Comparison of ENCODE assay signal across 24 mouse cellular contexts in the genomic region with DNA sequence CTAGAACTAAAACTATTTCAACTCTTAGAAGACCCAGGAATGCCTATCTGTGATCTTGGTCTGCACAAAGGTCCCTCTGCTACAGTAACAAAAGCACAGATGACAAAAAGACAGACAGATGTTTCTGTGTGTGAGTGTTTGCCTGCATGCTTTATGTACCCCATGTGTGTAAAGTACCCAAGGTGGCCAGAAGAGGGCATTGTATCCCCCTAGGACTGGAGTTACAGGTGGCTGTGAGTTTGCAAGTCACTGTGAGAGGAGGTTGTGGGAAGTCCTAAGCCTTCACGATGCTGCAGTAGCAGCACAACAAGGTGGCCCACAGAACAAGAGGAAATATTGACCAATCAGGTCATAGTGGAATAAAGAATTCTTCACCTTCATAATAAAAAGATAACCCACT.
DNase-seq lines count a peak whose midpoint lies in the region; ATAC-seq and TF ChIP-seq lines count a peak whose summit lies in the region.
"Had no signal": no experiment of that assay in that cellular context is flagged by ENCODE, and none has a peak within 500 bp of the region (broad histone marks: within the 10 kb centered on the region; RNA-seq: fewer than 3 reads in every experiment).

No protein-coding gene starts in this region.

- H3K9me3 ChIP-seq in lung, embryonic 14.5 days (ENCODE audit: low read depth, low read length) = no peaks in the 10 kb centered on the region
- no peaks in the 10 kb centered on the region for H3K9me3 ChIP-seq in MEL (replicated peaks; ENCODE audit: insufficient read depth, low read length)
- no peaks in the 10 kb centered on the region; the same call in 1 of the 2 replicates for H3K9me3 ChIP-seq in forebrain, embryonic 11.5 days (ENCODE audit: control insufficient read depth, low read length)
- H3K9me3 ChIP-seq: embryonic facial prominence, embryonic 15.5 days; forebrain, embryonic 13.5 days; kidney, embryonic 15.5 days; neural tube, embryonic 13.5 days had no signal

- TF ChIP-seq RAD21 in MEL (IDR thresholded peaks at IDR 0.05; ENCODE audit: low read depth, low read length) = no peak

- H3K4me2 ChIP-seq in lung, embryonic 14.5 days = no peak overlapping the region
- H3K4me2 ChIP-seq in forebrain, embryonic 11.5 days (ENCODE audit: low read depth, low read length, severe bottlenecking) = no peak overlapping the region
- H3K4me2 ChIP-seq: embryonic facial prominence, embryonic 15.5 days; forebrain, embryonic 13.5 days; kidney, embryonic 15.5 days; midbrain, embryonic 11.5 days; neural tube, embryonic 13.5 days had no signal

- TF ChIP-seq POLR2A in kidney, adult 2 months (IDR thresholded peaks at IDR 0.05; ENCODE audit: low read depth, low read length) = no peak
- TF ChIP-seq POLR2A in MEL (IDR thresholded peaks at IDR 0.05; ENCODE audit: control insufficient read depth in 1 of 2, insufficient read depth in 1 of 2, low read depth in 1 of 2, low read length in 2 of 2, poor library complexity in 1 of 2) = no peak

- H3K36me3 ChIP-seq in kidney, adult 2 months (ENCODE audit: control insufficient read depth, insufficient read depth, low read length) = no peaks in the 10 kb centered on the region; the same call in 1 of the 2 replicates
- peaks cover 10% of the 10 kb centered on the region; the same call in 1 of the 2 replicates for H3K36me3 ChIP-seq in lung, embryonic 14.5 days (ENCODE audit: insufficient read depth)
- H3K36me3 ChIP-seq in MEL (ENCODE audit: control insufficient read depth in 1 of 2, insufficient read depth in 2 of 2, low read length in 2 of 2) = no peaks in the 10 kb centered on the region
- H3K36me3 ChIP-seq in forebrain, embryonic 11.5 days (ENCODE audit: control insufficient read depth, insufficient read depth, low read length) = no peaks in the 10 kb centered on the region
- H3K36me3 ChIP-seq: embryonic facial prominence, embryonic 15.5 days; neural tube, embryonic 13.5 days had no signal

- no peak for ATAC-seq in lung, embryonic 14.5 days (ENCODE audit: insufficient read depth)
- no peak for ATAC-seq in forebrain, embryonic 11.5 days (replicated peaks; ENCODE audit: low FRiP score)
- ATAC-seq in activated CD4-positive, CD25-positive, alpha-beta regulatory T cell, adult 4 months = no peak
- ATAC-seq: CD4-positive, CD25-positive, alpha-beta regulatory T cell, adult 4 months; forebrain, embryonic 13.5 days had no signal

- no peaks in the 10 kb centered on the region for H3K79me2 ChIP-seq in MEL (ENCODE audit: control insufficient read depth, insufficient read depth, low read length, poor library complexity)

- H3K9ac ChIP-seq in lung, embryonic 14.5 days = no peak overlapping the region
- no peak overlapping the region for H3K9ac ChIP-seq in MEL (ENCODE audit: control insufficient read depth, low read depth, low read length, poor library complexity, severe bottlenecking)
- no peak overlapping the region for H3K9ac ChIP-seq in forebrain, embryonic 11.5 days (ENCODE audit: low read length)
- H3K9ac ChIP-seq: embryonic facial prominence, embryonic 15.5 days; forebrain, embryonic 13.5 days; kidney, embryonic 15.5 days; neural tube, embryonic 13.5 days had no signal

- H3K4me3 ChIP-seq in kidney, adult 2 months (ENCODE audit: insufficient read depth, low read depth, low read length) = no peak overlapping the region
- no peak overlapping the region for H3K4me3 ChIP-seq in lung, embryonic 14.5 days (ENCODE audit: low read depth, low read length)
- H3K4me3 ChIP-seq in MEL (ENCODE audit: control insufficient read depth in 1 of 2, insufficient read depth in 1 of 2, low read depth in 2 of 2, low read length in 2 of 2) = no peak overlapping the region
- no peak overlapping the region for H3K4me3 ChIP-seq in forebrain, embryonic 11.5 days (ENCODE audit: low read depth, low read length)
- H3K4me3 ChIP-seq: embryonic facial prominence, embryonic 10.5 days; embryonic facial prominence, embryonic 15.5 days; forebrain, embryonic 13.5 days; kidney, embryonic 15.5 days; neural tube, embryonic 13.5 days had no signal

- no peak for TF ChIP-seq EP300 in MEL (IDR thresholded peaks at IDR 0.05; ENCODE audit: low read depth in 1 of 2, low read length in 2 of 2)

- WGBS in kidney, adult 2 months = 92% methylated on average over 1 of the region's 1 CpGs
- WGBS in lung, embryonic 14.5 days = 82% methylated on average over 1 of the region's 1 CpGs
- WGBS in forebrain, embryonic 11.5 days = 100% methylated on average over 1 of the region's 1 CpGs

- TF ChIP-seq CTCF in kidney, adult 2 months (conservative IDR thresholded peaks at IDR 0.05; ENCODE audit: insufficient read depth, insufficient read length, low read depth, low read length) = 0 out of 2 replicates have a peak, but pooled peaks have one; percentile 11
- peak; percentile 17; the same call in 1 of the 2 replicates for TF ChIP-seq CTCF in lung, embryonic 14.5 days (IDR thresholded peaks at IDR 0.05; ENCODE audit: low read depth)
- peak in 1 of 3 experiments; percentile 18; a peak in 2 of 6 replicates for TF ChIP-seq CTCF in MEL (IDR thresholded peaks at IDR 0.05 in 2 of 3, conservative IDR thresholded peaks at IDR 0.05 in 1 of 3; ENCODE audit: control insufficient read depth in 1 of 3, insufficient read depth in 1 of 3, low read depth in 2 of 3, low read length in 3 of 3, poor library complexity in 1 of 3, severe bottlenecking in 1 of 3)

- DNase-seq in kidney, adult 2 months = no peak
- no peak for DNase-seq in kidney, postnatal 14 days
- DNase-seq in lung, embryonic 14.5 days = no peak
- DNase-seq in lung, postnatal 25 days (ENCODE audit: low spot score) = no peak
- peak; percentile 7 for DNase-seq in MEL (ENCODE audit: low read depth, low spot score)
- DNase-seq in forebrain, embryonic 11.5 days (ENCODE audit: low spot score) = no peak
- DNase-seq: adrenal gland, adult 2 months; cerebellum, adult 8-10 months; cerebellum, postnatal 25 days; gastrocnemius, postnatal 10 days; heart, postnatal 14 days; kidney, adult 11 months; liver; lung, adult 18-20 months; lung, postnatal 14 days; thymus, postnatal 4 days had no signal

- H3K4me1 ChIP-seq in kidney, adult 2 months (ENCODE audit: control insufficient read depth, insufficient read depth, low read length) = peaks cover 24% of the 10 kb centered on the region
- H3K4me1 ChIP-seq in lung, embryonic 14.5 days (ENCODE audit: insufficient read depth) = peaks cover 15% of the 10 kb centered on the region
- no peaks in the 10 kb centered on the region for H3K4me1 ChIP-seq in MEL (ENCODE audit: control insufficient read depth in 1 of 2, insufficient read depth in 2 of 2, low read length in 2 of 2)
- no peaks in the 10 kb centered on the region for H3K4me1 ChIP-seq in forebrain, embryonic 11.5 days (replicated peaks; ENCODE audit: control insufficient read depth, insufficient read depth, low read length)

- no peak overlapping the region for H3K27ac ChIP-seq in kidney, adult 2 months (ENCODE audit: insufficient read depth, low read depth, low read length)
- H3K27ac ChIP-seq in lung, embryonic 14.5 days (ENCODE audit: low read depth) = no peak overlapping the region
- no peak overlapping the region for H3K27ac ChIP-seq in MEL (ENCODE audit: control insufficient read depth, low read depth, low read length)
- no peak overlapping the region for H3K27ac ChIP-seq in forebrain, embryonic 11.5 days (ENCODE audit: low read depth, low read length)
- H3K27ac ChIP-seq: embryonic facial prominence, embryonic 10.5 days; embryonic facial prominence, embryonic 15.5 days; forebrain, embryonic 13.5 days; kidney, embryonic 15.5 days; neural tube, embryonic 13.5 days had no signal

- no peaks in the 10 kb centered on the region for H3K27me3 ChIP-seq in kidney, adult 2 months (replicated peaks; ENCODE audit: control insufficient read depth, insufficient read depth, low read length)
- no peaks in the 10 kb centered on the region for H3K27me3 ChIP-seq in lung, embryonic 14.5 days (ENCODE audit: insufficient read depth, low read length)
- H3K27me3 ChIP-seq in MEL (ENCODE audit: control insufficient read depth in 1 of 2, insufficient read depth in 2 of 2, low read length in 2 of 2) = peaks cover 0 to 2% of the 10 kb centered on the region in 2 experiments; a peak in 1 of 4 replicates
- no peaks in the 10 kb centered on the region for H3K27me3 ChIP-seq in forebrain, embryonic 11.5 days (ENCODE audit: control insufficient read depth, insufficient read depth, low read length)
- H3K27me3 ChIP-seq: embryonic facial prominence, embryonic 15.5 days; forebrain, embryonic 13.5 days; kidney, embryonic 15.5 days; neural tube, embryonic 13.5 days had no signal

TF ChIP-seq in MEL, 35 proteins besides CTCF, POLR2A, EP300 and RAD21:
- TF ChIP-seq MYC (IDR thresholded peaks at IDR 0.05; ENCODE audit: low read depth, low read length) (no peak), SMC3 (IDR thresholded peaks at IDR 0.05; ENCODE audit: low read depth, low read length) (0 out of 2 replicates have a peak, but pooled peaks have one; percentile 10)
